Mouse (Mus musculus) CH12F3 (cell line): ENCODE data around the gene Fam161a.

Experiments
- in situ Hi-C: fragments of 300-500 bp; cut with MboI; formaldehyde crosslinking; loops from 2 replicates; pipeline ENCODE4 v1.14.3; 2020; ENCODE audit warnings: low sequenced_read_pairs

Gene Fam161a

GRCm38 (mm10) chr11:22990393-22991126 lies 16.8 kb upstream of the Fam161a start, which contains the start of gene Cct4:
TSS of gene Cct4 (plus strand) at chr11:22990519.
- in situ Hi-C loops: no loop called here

GRCm38 (mm10) chr11:22991218-22991835 lies 16.0 kb upstream of the Fam161a start:
- in situ Hi-C loops: no loop called here

- in situ Hi-C loops: no loop called here
Measured at GRCm38 (mm10) chr11:22994271-22994670, 13.1 kb upstream of the Fam161a start.

GRCm38 (mm10) chr11:22995461-22995860 lies 11.9 kb upstream of the Fam161a start:
- in situ Hi-C loops: no loop called here

GRCm38 (mm10) chr11:22998308-22998707 lies 9.0 kb upstream of the Fam161a start:
- in situ Hi-C loops: no loop called here

- in situ Hi-C loops: loop anchor here (5.0 kb wide), 1 partner anchor 267 kb away; no protein-coding TSS in a partner anchor
Measured at GRCm38 (mm10) chr11:23005276-23005675, 2.1 kb upstream of the Fam161a start.

GRCm38 (mm10) chr11:23007166-23007480 lies 208 bp upstream of the Fam161a start:
- in situ Hi-C loops: loop anchor here (5.0 kb wide), 1 partner anchor 265 kb away; no protein-coding TSS in a partner anchor

- in situ Hi-C loops: loop anchor here (5.0 kb wide), 1 partner anchor 264 kb away; no protein-coding TSS in a partner anchor
Measured at GRCm38 (mm10) chr11:23008181-23008823, 971 bp downstream of the Fam161a start.

- in situ Hi-C loops: loop anchor here (5.0 kb wide), 1 partner anchor 263 kb away; no protein-coding TSS in a partner anchor
Measured at GRCm38 (mm10) chr11:23008824-23009200, 1.5 kb downstream of the Fam161a start.

GRCm38 (mm10) chr11:23013096-23013495 lies 5.8 kb downstream of the Fam161a start:
- in situ Hi-C loops: no loop called here

- in situ Hi-C loops: no loop called here
Measured at GRCm38 (mm10) chr11:23013580-23014294, 6.4 kb downstream of the Fam161a start.

GRCm38 (mm10) chr11:23014996-23015395 lies 7.7 kb downstream of the Fam161a start:
- in situ Hi-C loops: no loop called here

- in situ Hi-C loops: no loop called here
Measured at GRCm38 (mm10) chr11:23017943-23018342, 10.6 kb downstream of the Fam161a start.

- in situ Hi-C loops: no loop called here
Measured at GRCm38 (mm10) chr11:23020116-23020770, 12.9 kb downstream of the Fam161a start.

- in situ Hi-C loops: no loop called here
Measured at GRCm38 (mm10) chr11:23020841-23021240, 13.5 kb downstream of the Fam161a start.

GRCm38 (mm10) chr11:23023155-23023554 lies 15.8 kb downstream of the Fam161a start:
- in situ Hi-C loops: no loop called here

GRCm38 (mm10) chr11:23024169-23024568 lies 16.8 kb downstream of the Fam161a start:
- in situ Hi-C loops: no loop called here

- in situ Hi-C loops: no loop called here
Measured at GRCm38 (mm10) chr11:23028957-23029356, 21.6 kb downstream of the Fam161a start.

GRCm38 (mm10) chr11:23029399-23029798 lies 22.1 kb downstream of the Fam161a start:
- in situ Hi-C loops: no loop called here

- in situ Hi-C loops: no loop called here
Measured at GRCm38 (mm10) chr11:23047252-23047651, 39.9 kb downstream of the Fam161a start.
